ENCODE assay signal across 8 mouse cellular contexts in the genomic region with DNA sequence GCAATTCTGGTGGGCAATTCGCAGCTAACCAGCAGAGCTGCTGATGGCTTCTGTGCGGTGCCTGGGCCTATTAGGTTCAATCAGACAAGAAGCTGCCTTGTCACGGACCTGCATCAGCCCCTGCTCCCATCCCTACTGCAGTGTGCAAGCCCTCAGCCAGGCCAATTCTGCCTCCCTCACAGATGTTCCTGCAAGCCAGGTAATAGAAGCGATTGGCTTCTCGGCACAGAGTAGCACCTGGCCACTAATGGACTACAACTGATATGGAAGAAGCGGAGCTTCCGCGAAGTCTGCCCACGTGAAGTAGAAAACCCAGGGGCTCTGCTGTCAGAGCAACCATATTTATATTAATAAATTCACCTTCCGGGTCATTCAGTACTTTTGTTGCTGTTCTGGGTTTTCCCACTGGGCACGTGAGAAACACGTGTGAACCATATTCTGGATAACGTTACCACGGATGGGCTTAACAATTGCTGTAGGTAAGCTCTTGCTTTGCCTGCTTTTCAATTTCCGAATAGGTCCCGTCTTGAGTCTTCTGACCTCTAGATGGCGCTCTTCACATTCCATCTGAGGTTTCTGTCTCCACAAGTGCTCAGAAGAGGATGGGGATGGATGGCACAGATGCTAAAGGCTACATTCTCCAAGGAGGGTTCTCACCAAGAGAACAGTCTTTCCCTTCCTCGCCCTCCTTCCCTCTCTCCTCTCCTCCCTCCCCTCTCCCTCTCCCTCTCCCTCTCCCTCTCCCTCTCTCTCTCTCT. TPM values are rescaled to one million over a fixed set of nuclear protein-coding genes. Genes with fewer than 3 reads are reported as not detected.
DNase-seq lines count a peak whose midpoint lies in the region; ATAC-seq and TF ChIP-seq lines count a peak whose summit lies in the region.

No protein-coding gene starts in this region.

- peak; percentile 45; the same call in 1 of the 2 replicates for TF ChIP-seq CTCF in bone marrow, adult 2 months (IDR thresholded peaks at IDR 0.05; ENCODE audit: control insufficient read depth, insufficient read depth, low read length)

- H3K9me3 ChIP-seq in heart, embryonic 11.5 days (replicated peaks; ENCODE audit: control insufficient read depth, low read length), result no peaks in the 10 kb centered on the region
- H3K9me3 ChIP-seq in hindbrain, embryonic 10.5 days, result no peaks in the 10 kb centered on the region

- H3K4me1 ChIP-seq in heart, embryonic 11.5 days (ENCODE audit: control insufficient read depth, insufficient read depth, low read length), result no peaks in the 10 kb centered on the region
- no peaks in the 10 kb centered on the region; the same call in 1 of the 2 replicates for H3K4me1 ChIP-seq in bone marrow, adult 2 months (ENCODE audit: control insufficient read depth, insufficient read depth, low read length)
- H3K4me1 ChIP-seq in hindbrain, embryonic 10.5 days (replicated peaks), result 0 out of 2 replicates have a peak, but pooled peaks cover 6% of the 10 kb centered on the region

- no peak for TF ChIP-seq POLR2A in bone marrow, adult 2 months (IDR thresholded peaks at IDR 0.05; ENCODE audit: borderline replicate concordance, control insufficient read depth, low read depth, low read length)

- DNase-seq in heart, adult 11 months, result peak; percentile 92
- DNase-seq in hindbrain, embryonic 10.5 days (ENCODE audit: low spot score), result peak; percentile 60
- peak; percentile 42 to 65 for DNase-seq in layer of hippocampus, adult 8-10 months (ENCODE audit: low spot score in 2 of 2)
- DNase-seq in skeletal muscle tissue, adult 2 months (ENCODE audit: low read depth, low spot score), result peak; percentile 44

- no peaks in the 10 kb centered on the region for H3K36me3 ChIP-seq in heart, embryonic 11.5 days (ENCODE audit: control insufficient read depth, insufficient read depth, low read length)
- H3K36me3 ChIP-seq in hindbrain, embryonic 10.5 days, result no peaks in the 10 kb centered on the region

- H3K27ac ChIP-seq in heart, embryonic 11.5 days (ENCODE audit: low read depth, low read length), result no peak overlapping the region
- H3K27ac ChIP-seq in bone marrow, adult 2 months (ENCODE audit: control insufficient read depth, insufficient read depth, low read depth, low read length, poor library complexity), result no peak overlapping the region
- H3K27ac ChIP-seq in hindbrain, embryonic 10.5 days, result no peak overlapping the region

- 33% methylated on average over 18 of the region's 18 CpGs for WGBS in heart, embryonic 11.5 days (ENCODE audit: insufficient replicate concordance)
- 38% methylated on average over 18 of the region's 18 CpGs for WGBS in bone marrow, adult 2 months
- WGBS in hindbrain, embryonic 10.5 days, result 38% methylated on average over 18 of the region's 18 CpGs

- no peak overlapping the region for H3K4me3 ChIP-seq in heart, embryonic 11.5 days (ENCODE audit: low read depth, low read length)
- no peak overlapping the region for H3K4me3 ChIP-seq in bone marrow, adult 2 months (replicated peaks; ENCODE audit: control insufficient read depth, low read depth, low read length)
- no peak overlapping the region for H3K4me3 ChIP-seq in hindbrain, embryonic 10.5 days

- no peak overlapping the region for H3K9ac ChIP-seq in heart, embryonic 11.5 days (ENCODE audit: low read depth, low read length)

- no peak for ATAC-seq in heart, embryonic 11.5 days (replicated peaks; ENCODE audit: insufficient number of reproducible peaks, low FRiP score, low TSS enrichment)
- ATAC-seq in erythroblast, adult 5-6 weeks (replicated peaks; ENCODE audit: low FRiP score, poor library complexity, severe bottlenecking), result peak; percentile 75
- peak; percentile 85 for ATAC-seq in megakaryocyte-erythroid progenitor cell, adult 5-6 weeks (replicated peaks; ENCODE audit: low FRiP score, low TSS enrichment, poor library complexity, severe bottlenecking)

- no peak overlapping the region for H3K4me2 ChIP-seq in heart, embryonic 11.5 days

- H3K27me3 ChIP-seq in heart, embryonic 11.5 days (ENCODE audit: control insufficient read depth, insufficient read depth, low read length), result peaks cover 5% of the 10 kb centered on the region
- peaks cover 29% of the 10 kb centered on the region for H3K27me3 ChIP-seq in hindbrain, embryonic 10.5 days (ENCODE audit: insufficient read depth, poor library complexity, severe bottlenecking)

RNA-seq across cellular contexts. Expression of a gene that starts 19.3 kb away (rescaled TPM):
- polyA plus RNA-seq in heart, embryonic 11.5 days (2014; fragmentation: Nextera tagmentation; extraction: Ambion mirVana), result 0.93 and 1.0 TPM in 2 replicates
- 3.7 and 15.4 TPM in 2 replicates for polyA plus RNA-seq in bone marrow, adult 2 months (2011; ENCODE audit: insufficient read depth, insufficient read length, low replicate concordance, missing spikeins)
- 4.0 and 4.2 TPM in 2 replicates for total RNA-seq in erythroblast, adult 5-6 weeks (2015; ENCODE audit: low replicate concordance)
- total RNA-seq in erythroblast, adult 5-6 weeks (2017; ENCODE audit: low replicate concordance), result 2.4 and 2.9 TPM in 2 replicates
- polyA plus RNA-seq in hindbrain, embryonic 10.5 days (2016; fragmentation: Nextera tagmentation; extraction: Ambion mirVana), result 1.0 and 1.1 TPM in 2 replicates
- 1 to 10 TPM; 2.8 to 3.6 (median 3.4) TPM for total RNA-seq in layer of hippocampus, adult 8-10 months (2022)
- 6.5 and 8.9 TPM in 2 replicates for total RNA-seq in megakaryocyte-erythroid progenitor cell, adult 5-6 weeks (2014; fragmentation: Nextera tagmentation)
- 5.2 and 8.8 TPM in 2 replicates for total RNA-seq in megakaryocyte-erythroid progenitor cell, adult 5-6 weeks (2017)
